Mouse (Mus musculus) limb, embryonic 11.5 days (tissue): ENCODE results near the gene Itih1. TPM values are rescaled to one million over a fixed set of nuclear protein-coding genes. Genes with fewer than 3 reads are reported as not detected.

ENCODE experiments used
- ATAC-seq: fragments of 200-750 bp; cut with Nextera tagmentation; 2 replicates; pipeline ENCODE4 v1.8.0; 2017; ENCODE audit warnings: low read depth; ENCODE audit not compliant: insufficient number of reproducible peaks, low FRiP score, low TSS enrichment
- DNase-seq: peaks from one replicate; pipeline ENCODE4 v3.0.0-alpha.2; 2015; ENCODE audit warnings: low spot score
- H3K27ac ChIP-seq: fragments of 300-500 bp; sonication (generic); replicated peaks from 2 replicates; pipeline ENCODE4 v1.5.1; 2014; ENCODE audit warnings: low read depth, mild to moderate bottlenecking, low read length
- H3K27me3 ChIP-seq: fragments of 300-500 bp; sonication (generic); 2 replicates; pipeline ENCODE4 v1.6.1; 2014; ENCODE audit warnings: mild to moderate bottlenecking, low read length, mixed read lengths; ENCODE audit not compliant: control insufficient read depth, insufficient read depth
- H3K36me3 ChIP-seq: fragments of 300-500 bp; sonication (generic); 2 replicates; pipeline ENCODE4 v1.6.1; 2014; ENCODE audit warnings: mild to moderate bottlenecking, low read length, moderate library complexity, mixed read lengths; ENCODE audit not compliant: control insufficient read depth, insufficient read depth
- H3K4me1 ChIP-seq: fragments of 300-500 bp; sonication (generic); 2 replicates; pipeline ENCODE4 v1.6.1; 2014; ENCODE audit warnings: low read length, mixed read lengths; ENCODE audit not compliant: control insufficient read depth, insufficient read depth
- H3K4me2 ChIP-seq: fragments of 300-500 bp; sonication (generic); 2 replicates; pipeline ENCODE4 v1.6.1; 2014; ENCODE audit warnings: low read depth, mild to moderate bottlenecking, moderate library complexity; ENCODE audit not compliant: severe bottlenecking
- H3K4me3 ChIP-seq: fragments of 300-500 bp; sonication (generic); 2 replicates; pipeline ENCODE4 v1.5.1; 2014; ENCODE audit warnings: low read depth, low read length
- H3K9ac ChIP-seq: fragments of 300-500 bp; sonication (generic); 2 replicates; pipeline ENCODE4 v1.6.1; 2014; ENCODE audit warnings: mild to moderate bottlenecking, low read length
- H3K9me3 ChIP-seq: fragments of 300-500 bp; sonication (generic); 2 replicates; pipeline ENCODE4 v1.6.1; 2016; ENCODE audit warnings: low read length; ENCODE audit not compliant: control insufficient read depth
- WGBS: fragments of 180-500 bp; shearing (Covaris S2); extraction: QIAGEN DNeasy Blood & Tissue Kit; methylation state at CpG from one replicate; pipeline ENCODE4 v1.1.7; 2014; 5-methylcytosine and 5-hydroxymethylcytosine counted together
- polyA plus RNA-seq: library from polyadenylated mRNA; unstranded; fragments of >200 nt; fragmentation: Nextera tagmentation; extraction: Ambion mirVana; gene quantifications from 2 replicates; pipeline ENCODE4 v1.2.1, GENCODE M21; 2014

The Itih1 gene
- not detected in 2 replicates for polyA plus RNA-seq

DNA sequence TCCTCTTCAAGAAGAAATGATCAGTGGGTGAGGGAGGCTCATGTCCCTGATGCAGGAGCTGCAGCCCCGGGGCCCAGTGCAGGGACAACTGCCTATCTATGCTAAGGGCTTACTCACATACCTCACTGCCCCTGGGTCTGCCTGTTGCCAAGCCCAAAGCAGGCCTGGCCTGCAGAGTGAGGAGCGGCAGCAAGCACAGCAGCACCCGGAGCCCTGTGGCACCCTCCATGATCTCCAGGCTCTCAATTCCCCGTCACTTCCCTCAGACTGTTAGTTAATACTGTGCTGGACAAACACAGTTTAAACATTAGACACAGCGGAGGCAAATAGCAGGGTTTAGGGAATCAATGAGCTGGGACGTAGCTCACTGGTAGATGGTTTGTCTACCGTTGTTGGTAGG, at the start of gene Itih1:
Itih1 (minus strand) TSS at position 252 of the 400 bp plus-strand sequence.
- Histone ChIP-seq H3K36me3 (no peaks in the 10 kb centered on the region), H3K27me3 (no peaks in the 10 kb centered on the region), H3K9ac (no peak within 1 kb of the TSS), H3K9me3 (no peaks in the 10 kb centered on the region), H3K4me1 (no peaks in the 10 kb centered on the region), H3K4me3 (no peak within 1 kb of the TSS), H3K27ac (no peak within 1 kb of the TSS), H3K4me2 (no peak within 1 kb of the TSS)
- DNase-seq (no peak), ATAC-seq (no peak)
- 91% methylated on average over 7 of the region's 7 CpGs for WGBS

DNA sequence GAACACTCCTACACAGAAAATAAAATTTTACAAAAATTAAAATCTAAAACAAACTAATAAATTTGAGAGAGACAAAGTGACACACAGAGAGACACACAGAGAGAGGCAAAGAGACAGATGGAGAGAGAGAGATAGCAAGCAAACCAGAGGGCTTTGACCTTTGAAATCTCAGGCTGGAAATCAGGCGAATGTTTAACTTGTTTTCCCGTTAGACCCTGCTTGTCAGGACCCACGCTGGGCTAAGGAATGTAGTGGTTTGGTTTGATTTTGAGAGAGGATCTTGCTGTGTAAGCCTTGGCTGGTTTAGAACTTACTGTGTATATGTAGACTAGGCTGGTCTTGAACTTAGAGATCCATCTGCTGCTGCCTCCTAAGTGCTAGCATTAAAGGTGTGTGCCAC, 33.1 kb upstream of the Itih1 start:
- no peak overlapping the region for H3K27ac ChIP-seq
- peaks cover 3% of the 10 kb centered on the region; the same call in 1 of the 2 replicates for H3K36me3 ChIP-seq
- ATAC-seq (no peak), DNase-seq (no peak)
- H3K9me3 ChIP-seq = no peaks in the 10 kb centered on the region
- no peak overlapping the region for H3K9ac ChIP-seq
- no peaks in the 10 kb centered on the region for H3K4me1 ChIP-seq
- H3K27me3 ChIP-seq = no peaks in the 10 kb centered on the region
- no peak overlapping the region for H3K4me3 ChIP-seq
- no peak overlapping the region for H3K4me2 ChIP-seq
- 86% methylated on average over 3 of the region's 3 CpGs for whole genome bisulfite sequencing

DNA sequence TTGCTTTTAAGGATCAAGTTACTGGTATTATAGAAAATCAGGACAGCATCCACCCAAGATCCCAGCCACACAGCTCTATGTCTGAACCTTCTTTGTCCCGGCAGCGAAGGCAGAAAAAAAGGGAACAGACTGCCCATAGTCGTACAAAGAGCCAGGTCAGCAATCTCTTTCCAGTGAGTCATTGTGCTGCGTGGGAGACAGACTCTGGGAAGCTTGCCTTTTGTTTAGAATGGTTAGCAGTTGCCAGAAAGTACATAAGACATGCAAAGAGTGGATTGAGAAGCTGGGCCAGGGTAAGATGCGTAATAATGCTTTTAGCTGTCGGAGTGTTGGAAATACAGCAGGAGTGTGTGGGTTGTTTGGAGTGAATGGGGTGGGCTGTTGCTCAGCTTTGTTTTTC, 31.1 kb upstream of the Itih1 start:
- DNase-seq (no peak), ATAC-seq (no peak)
- H3K4me2 ChIP-seq = no peak overlapping the region
- H3K4me1 ChIP-seq = no peaks in the 10 kb centered on the region
- H3K4me3 ChIP-seq = no peak overlapping the region
- peaks cover 3% of the 10 kb centered on the region; the same call in 1 of the 2 replicates for H3K36me3 ChIP-seq
- 91% methylated on average over 6 of the region's 6 CpGs for WGBS
- no peaks in the 10 kb centered on the region for H3K27me3 ChIP-seq
- H3K9ac ChIP-seq = no peak overlapping the region
- H3K27ac ChIP-seq = no peak overlapping the region
- H3K9me3 ChIP-seq = no peaks in the 10 kb centered on the region

DNA sequence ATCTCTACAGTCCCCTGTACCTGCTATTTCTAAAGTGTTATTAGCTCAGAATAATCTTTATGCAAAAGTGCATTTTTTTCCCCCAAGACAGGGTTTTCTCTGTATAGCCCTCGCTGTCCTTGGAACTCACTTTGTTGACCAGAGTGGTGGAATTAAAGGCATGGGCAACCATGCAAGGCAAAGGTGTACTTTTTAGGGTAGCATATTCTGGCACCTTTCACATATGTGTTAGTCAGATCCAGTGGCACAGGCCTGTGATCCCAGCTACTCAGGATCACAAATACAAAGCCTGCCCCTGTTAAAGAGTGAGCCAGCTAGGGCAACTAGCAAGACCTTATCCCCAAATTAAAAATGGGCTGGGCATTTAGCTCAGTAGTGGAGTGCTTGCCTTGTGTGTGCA, 17.3 kb upstream of the Itih1 start:
- H3K27me3 ChIP-seq = no peaks in the 10 kb centered on the region
- ATAC-seq = no peak
- DNase-seq = no peak
- WGBS = 93% methylated on average over 1 of the region's 1 CpGs
- H3K4me2 ChIP-seq = no peak overlapping the region
- no peaks in the 10 kb centered on the region for H3K36me3 ChIP-seq
- H3K4me1 ChIP-seq = no peaks in the 10 kb centered on the region
- no peaks in the 10 kb centered on the region for H3K9me3 ChIP-seq
- H3K4me3 ChIP-seq = no peak overlapping the region
- H3K27ac ChIP-seq = no peak overlapping the region
- no peak overlapping the region for H3K9ac ChIP-seq

DNA sequence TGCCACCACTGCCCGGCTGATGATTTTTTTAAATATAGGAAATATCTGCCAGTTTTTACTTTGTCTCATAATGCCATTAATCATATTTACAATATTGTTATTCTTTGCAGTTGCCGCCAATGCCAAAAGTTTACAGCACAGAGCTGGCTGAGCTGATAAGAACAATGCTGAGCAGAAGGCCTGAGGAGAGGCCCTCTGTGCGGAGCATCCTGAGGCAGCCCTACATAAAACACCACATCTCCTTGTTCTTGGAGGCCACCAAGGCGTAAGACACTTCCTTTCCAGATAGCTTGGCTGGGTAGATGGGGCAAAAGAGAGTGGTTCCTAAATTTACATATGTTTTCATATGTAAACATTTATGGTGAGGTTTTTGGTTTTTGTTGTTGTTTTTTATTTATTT, 15.9 kb upstream of the Itih1 start:
- Histone ChIP-seq H3K4me3 (no peak overlapping the region), H3K9me3 (no peaks in the 10 kb centered on the region), H3K4me2 (no peak overlapping the region), H3K36me3 (no peaks in the 10 kb centered on the region), H3K4me1 (no peaks in the 10 kb centered on the region), H3K27ac (no peak overlapping the region), H3K9ac (no peak overlapping the region), H3K27me3 (no peaks in the 10 kb centered on the region)
- DNase-seq (no peak), ATAC-seq (no peak)
- 94% methylated on average over 4 of the region's 4 CpGs for WGBS

DNA sequence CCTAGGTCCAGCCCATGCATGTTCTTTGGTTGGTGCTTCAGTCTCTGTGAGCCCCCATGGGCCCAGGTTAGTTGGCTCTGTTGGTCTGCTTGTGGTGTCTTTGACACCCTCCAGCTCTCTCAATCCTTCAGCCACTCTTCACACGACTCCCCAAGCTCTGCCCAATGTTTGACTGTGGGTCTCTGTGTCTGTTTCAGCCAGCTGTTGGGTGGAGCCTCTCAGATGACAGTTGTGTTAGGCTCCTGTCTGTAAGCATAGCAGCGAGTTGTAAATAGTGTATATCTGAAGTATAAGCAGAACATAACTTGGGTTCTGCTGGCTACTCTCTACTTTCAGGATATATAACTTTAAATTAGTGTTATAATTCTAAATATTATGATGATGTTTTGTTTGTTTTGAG, 15.4 kb upstream of the Itih1 start:
- no peak overlapping the region for H3K27ac ChIP-seq
- DNase-seq (no peak), ATAC-seq (no peak)
- no peaks in the 10 kb centered on the region for H3K9me3 ChIP-seq
- no peaks in the 10 kb centered on the region for H3K27me3 ChIP-seq
- H3K36me3 ChIP-seq = no peaks in the 10 kb centered on the region
- WGBS = 88% methylated on average over 2 of the region's 2 CpGs
- H3K9ac ChIP-seq = no peak overlapping the region
- H3K4me3 ChIP-seq = no peak overlapping the region
- H3K4me1 ChIP-seq = no peaks in the 10 kb centered on the region
- H3K4me2 ChIP-seq = no peak overlapping the region

DNA sequence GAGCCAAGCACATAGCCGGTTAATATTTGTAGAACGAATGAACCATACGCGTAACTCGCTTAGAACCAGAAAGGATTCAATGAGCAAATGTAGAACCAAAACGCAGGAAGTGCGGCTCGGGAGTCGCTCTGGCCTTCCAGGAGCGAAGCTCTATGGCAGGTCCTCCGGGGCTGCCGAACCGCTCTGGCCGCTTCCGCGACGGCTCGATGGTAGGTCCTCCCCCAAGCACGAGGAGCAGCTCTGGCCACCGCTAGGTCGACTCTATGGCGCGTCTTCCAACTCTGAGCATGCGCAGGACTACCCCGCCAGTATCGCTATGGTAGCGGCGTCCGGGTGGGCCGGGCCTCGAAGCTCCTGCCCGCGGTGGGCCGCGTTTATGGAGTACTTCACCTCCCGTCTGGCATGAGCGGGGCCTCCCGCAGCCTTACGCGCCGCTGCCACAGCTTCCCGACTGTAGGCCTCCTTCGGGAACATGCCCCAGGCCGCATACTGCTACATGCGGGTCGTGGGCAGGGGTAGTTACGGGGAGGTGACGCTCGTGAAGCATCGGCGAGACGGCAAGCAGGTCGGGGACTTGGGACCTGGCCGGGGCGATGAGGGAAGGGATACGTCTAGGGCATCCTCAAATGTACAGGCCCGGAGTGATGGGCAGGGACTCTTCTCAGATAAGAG, 8.2 kb upstream of the Itih1 start, which contains the start of gene Nek4:
Nek4 (plus strand) TSS at position 224 of the 672 bp plus-strand sequence.
- DNase-seq = peak; percentile 97
- H3K27me3 ChIP-seq = no peaks in the 10 kb centered on the region
- H3K9ac ChIP-seq = peak within 1 kb of the TSS; percentile 75
- peak; percentile 98 for ATAC-seq
- no peaks in the 10 kb centered on the region for H3K9me3 ChIP-seq
- H3K4me3 ChIP-seq = peak within 1 kb of the TSS; percentile 70
- H3K4me1 ChIP-seq = no peaks in the 10 kb centered on the region
- peak within 1 kb of the TSS; percentile 70 for H3K4me2 ChIP-seq
- no peaks in the 10 kb centered on the region for H3K36me3 ChIP-seq
- no peak within 1 kb of the TSS for H3K27ac ChIP-seq
- WGBS = under 1% methylated on average over 57 of the region's 57 CpGs

DNA sequence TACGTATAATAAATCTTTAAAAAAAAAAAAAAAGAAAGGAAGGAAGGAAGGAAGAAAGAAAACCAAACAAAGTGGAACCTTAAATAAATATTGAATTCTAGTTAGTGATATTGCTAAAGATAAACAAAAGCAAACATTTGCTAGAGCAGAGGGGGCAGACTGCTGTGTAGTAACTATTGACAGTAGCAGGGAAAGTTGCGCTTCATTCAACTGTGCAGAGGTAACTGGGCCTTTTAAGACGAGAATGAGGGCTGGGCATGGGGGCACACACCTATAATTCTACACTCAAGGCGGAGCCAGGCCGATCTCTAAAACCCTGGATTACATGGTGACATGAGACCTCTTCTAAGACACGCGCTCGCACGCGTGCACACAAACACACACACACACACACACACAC, 6.9 kb upstream of the Itih1 start:
- 98% methylated on average over 10 of the region's 10 CpGs for WGBS
- H3K9ac ChIP-seq = no peak overlapping the region
- H3K36me3 ChIP-seq = no peaks in the 10 kb centered on the region
- ATAC-seq (no peak), DNase-seq (no peak)
- H3K9me3 ChIP-seq = no peaks in the 10 kb centered on the region
- H3K4me2 ChIP-seq = no peak overlapping the region
- no peaks in the 10 kb centered on the region for H3K27me3 ChIP-seq
- H3K4me1 ChIP-seq = no peaks in the 10 kb centered on the region
- H3K4me3 ChIP-seq = no peak overlapping the region
- H3K27ac ChIP-seq = no peak overlapping the region

DNA sequence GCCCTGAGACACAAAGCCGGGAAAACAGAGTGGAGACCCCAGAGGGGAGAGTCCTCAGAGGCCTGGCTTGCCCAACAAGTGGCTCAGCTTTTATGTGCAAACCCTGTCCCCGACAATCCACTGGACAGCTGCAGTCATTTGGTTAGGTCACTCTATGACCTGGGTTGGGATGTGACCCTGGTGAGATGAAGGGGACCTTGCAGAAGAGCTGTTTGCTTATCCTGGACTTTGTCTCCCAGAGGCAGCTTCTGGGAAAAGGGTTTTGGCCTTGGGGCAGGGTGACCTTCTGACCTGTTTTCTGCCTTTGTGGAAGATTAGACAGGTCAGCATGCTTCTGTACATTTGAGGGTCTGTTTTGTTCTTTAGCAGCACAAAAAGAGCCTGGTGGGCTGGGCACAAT, 1.7 kb upstream of the Itih1 start:
- H3K4me3 ChIP-seq = no peak overlapping the region
- no peak overlapping the region for H3K27ac ChIP-seq
- H3K27me3 ChIP-seq = no peaks in the 10 kb centered on the region
- no peak overlapping the region for H3K4me2 ChIP-seq
- DNase-seq = no peak
- H3K9ac ChIP-seq = no peak overlapping the region
- no peaks in the 10 kb centered on the region for H3K36me3 ChIP-seq
- no peaks in the 10 kb centered on the region for H3K9me3 ChIP-seq
- no peaks in the 10 kb centered on the region for H3K4me1 ChIP-seq
- WGBS = 81% methylated on average over 2 of the region's 2 CpGs
- no peak for ATAC-seq
